Mouse (Mus musculus): ENCODE measurements around the gene Slc35b4. TPM values are rescaled to one million over a fixed set of nuclear protein-coding genes. Genes with fewer than 3 reads are reported as not detected.
A peak's percentile ranks its signal among the peaks of the same experiment; 100 is the strongest.

Gene Slc35b4
- total RNA-seq, 2 experiments from 2014 or later: 7.9 to 8.0 TPM

- DNase-seq (ENCODE audit: low spot score): no peak
Observed at GRCm38 (mm10) chr6:34171748-34172457, 5.0 kb downstream of the Slc35b4 start.

- DNase-seq (ENCODE audit: low spot score): no peak
Observed at GRCm38 (mm10) chr6:34170844-34171494, 5.9 kb downstream of the Slc35b4 start.

DNA sequence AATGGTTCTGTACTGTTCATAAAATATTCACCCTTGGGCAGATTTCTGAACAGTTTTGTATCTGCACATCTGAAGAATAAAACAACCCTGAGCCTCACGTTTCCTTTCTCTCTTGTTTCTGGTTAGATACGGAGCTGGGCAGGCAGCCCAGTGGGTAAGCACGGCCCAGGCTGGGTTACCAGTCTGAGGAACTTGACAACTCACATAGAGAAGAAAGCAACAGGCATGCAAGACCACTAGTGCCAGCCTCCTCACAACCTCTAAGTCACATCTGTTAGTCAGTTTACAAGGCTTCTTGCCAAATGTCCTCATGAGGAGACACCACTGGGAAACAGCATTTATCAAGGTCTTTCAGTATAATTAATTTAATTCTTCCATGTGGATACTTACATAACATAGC is 8.1 kb downstream of the Slc35b4 start:
- no peak for DNase-seq (ENCODE audit: low spot score)

DNA sequence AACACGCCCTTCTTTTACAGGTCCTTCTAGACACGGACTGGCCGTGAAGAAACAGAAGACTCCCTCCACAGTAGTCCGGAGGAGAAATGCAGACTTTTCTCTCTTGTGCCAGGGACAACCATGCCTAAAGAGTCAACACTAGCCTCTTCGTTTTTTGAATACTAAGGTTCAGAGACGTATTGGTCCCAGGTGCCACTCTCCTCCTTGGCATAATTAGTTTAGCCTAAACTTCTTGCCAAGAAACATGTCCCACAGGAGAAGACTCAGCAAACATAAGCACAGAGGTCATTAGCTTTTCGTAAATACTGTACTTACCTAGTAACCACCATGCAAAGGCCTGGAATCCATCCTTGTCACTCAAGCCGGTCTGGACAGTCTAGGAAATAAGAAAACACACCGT is 13.9 kb downstream of the Slc35b4 start:
- no peak for DNase-seq (ENCODE audit: low spot score)

DNA sequence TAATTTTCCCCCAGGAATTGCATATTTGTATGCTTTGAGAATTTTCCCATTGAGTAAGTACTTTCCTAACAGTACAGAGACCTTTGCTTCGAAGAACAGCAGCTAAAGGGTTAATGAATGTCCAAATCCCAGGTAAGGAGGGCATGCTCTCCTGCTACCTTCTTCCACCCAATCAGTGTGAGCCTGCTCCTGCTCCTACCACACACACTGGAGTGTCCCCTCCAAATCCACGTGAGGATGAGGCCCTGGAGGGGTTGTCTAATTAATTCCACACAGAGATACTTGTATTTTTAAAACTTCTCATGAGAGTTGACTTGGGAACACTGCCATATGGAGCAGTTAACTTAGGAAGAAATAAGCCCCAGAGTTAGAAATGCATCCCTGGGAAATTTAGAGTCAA is 14.3 kb downstream of the Slc35b4 start:
- DNase-seq (ENCODE audit: low spot score): no peak

DNA sequence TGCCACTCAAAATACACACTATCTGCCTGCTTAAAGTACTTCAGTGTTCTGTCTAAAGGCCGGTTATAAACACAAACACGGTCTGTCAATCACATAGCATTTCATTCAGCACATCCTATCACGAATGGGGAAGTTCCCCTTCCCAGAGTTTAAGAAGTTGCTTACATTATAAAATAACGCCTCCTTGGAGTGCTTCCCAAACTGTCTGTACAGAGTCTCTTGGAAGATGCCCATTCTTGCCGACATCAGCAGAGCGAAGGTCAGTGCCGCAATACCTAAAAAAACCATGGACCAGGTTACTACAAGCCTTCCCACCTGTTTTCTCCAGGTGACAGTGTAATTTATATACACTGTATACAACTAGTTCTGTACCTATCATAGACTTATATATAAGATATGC is 15.4 kb downstream of the Slc35b4 start:
- DNase-seq (ENCODE audit: low spot score): no peak

GRCm38 (mm10) chr6:34160816-34161310 is 16.0 kb downstream of the Slc35b4 start:
- no peak for DNase-seq (ENCODE audit: low spot score)

- DNase-seq (ENCODE audit: low spot score): no peak
Observed at GRCm38 (mm10) chr6:34159998-34160815, 16.7 kb downstream of the Slc35b4 start.

GRCm38 (mm10) chr6:34156841-34157748 is 19.8 kb downstream of the Slc35b4 start:
- DNase-seq (ENCODE audit: low spot score): no peak

GRCm38 (mm10) chr6:34156057-34156456 is 20.9 kb downstream of the Slc35b4 start:
- DNase-seq (ENCODE audit: low spot score): no peak

DNA sequence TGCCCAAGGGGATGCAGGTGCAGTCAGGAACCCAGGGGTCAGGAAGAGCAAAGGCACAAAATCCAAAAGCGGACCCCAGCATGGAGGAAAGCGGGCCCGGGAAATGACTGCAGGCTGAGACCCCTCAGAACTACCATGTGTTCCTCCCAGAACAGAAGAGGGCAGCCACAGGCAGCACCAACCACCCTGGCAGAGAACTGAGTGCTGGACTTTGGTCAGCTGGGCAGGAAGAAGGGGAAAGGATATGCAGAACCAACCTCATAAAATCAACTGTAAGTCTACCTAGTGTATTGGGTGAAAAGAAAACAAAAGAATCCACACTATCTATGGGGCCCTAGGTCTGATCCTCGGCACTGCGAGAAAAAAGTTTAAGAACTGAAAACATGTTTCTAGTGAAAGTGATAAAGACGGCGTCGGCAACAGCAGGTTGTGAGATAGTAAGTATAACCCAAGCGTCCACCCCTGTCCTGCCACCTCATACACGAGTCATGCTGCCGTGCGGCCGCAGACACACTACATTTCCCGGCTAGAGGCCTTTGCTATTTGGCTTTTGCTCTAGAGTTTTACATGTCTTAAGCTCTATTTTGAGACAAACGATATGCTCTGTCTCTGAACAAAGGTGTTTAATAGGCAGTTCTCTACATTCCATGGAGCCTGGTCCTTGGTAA is 21.6 kb downstream of the Slc35b4 start:
- DNase-seq (ENCODE audit: low spot score): no peak

DNA sequence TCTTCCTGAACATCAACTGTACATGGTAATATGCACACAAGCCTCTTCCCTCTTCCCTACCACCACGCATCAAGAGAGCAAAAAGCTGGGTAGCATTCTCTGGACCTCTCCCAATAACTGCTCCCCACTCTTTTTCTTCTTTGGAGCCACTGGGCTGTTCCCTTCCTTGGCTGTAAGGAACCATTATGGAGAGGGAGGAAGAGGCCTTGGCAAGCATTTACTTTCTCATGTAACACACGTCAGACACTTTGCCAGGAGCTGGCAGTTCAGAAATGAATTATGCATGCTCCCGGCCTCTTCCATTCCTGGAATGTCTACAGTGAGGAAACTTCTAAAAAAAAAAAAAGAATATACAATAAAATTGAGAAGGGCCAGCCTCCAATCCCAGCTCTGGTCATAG is 22.7 kb downstream of the Slc35b4 start:
- DNase-seq (ENCODE audit: low spot score): peak; percentile 35

- DNase-seq (ENCODE audit: low spot score): no peak
Observed at GRCm38 (mm10) chr6:34153069-34154052, 23.6 kb downstream of the Slc35b4 start.

DNA sequence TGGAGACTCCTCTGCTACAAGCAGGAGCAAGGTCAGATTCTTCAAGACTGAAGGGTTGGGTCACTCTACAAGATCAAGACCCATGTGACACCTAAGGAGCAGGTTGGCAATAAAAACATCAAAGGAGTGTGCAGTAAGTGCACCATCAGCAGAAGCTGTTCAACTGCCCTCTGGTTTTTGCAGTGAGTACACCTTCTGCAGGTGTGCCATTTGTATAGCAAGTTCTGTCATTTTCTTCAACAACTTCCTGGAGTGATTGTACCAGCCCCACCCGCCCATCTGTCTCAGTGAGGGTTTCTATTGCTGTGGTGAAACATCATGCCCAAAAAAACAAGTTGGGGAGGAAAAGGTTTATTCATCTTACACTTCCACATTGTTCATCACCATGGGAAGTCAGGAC is 27.1 kb downstream of the Slc35b4 start:
- DNase-seq (ENCODE audit: low spot score): no peak

DNA sequence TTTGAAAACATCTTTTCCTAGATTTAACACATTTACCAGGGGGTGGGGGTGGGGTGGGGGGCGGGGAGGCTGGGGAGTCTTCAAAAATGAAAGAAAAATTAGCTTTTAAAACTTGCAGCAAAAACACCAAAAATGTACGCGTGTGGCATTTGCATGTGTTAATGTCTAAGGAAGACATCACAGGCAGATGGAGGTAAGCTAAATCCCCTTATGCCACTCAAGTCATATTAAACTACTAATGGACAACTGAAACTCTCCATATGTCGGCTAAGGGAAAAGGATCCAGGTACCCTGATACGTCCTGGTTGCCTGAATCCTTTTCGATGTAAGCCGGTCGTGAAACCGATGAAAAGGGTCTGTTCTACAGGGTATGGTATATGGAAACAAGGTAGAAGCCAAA is 27.8 kb downstream of the Slc35b4 start:
- no peak for DNase-seq (ENCODE audit: low spot score)

- no peak for DNase-seq (ENCODE audit: low spot score)
Observed at GRCm38 (mm10) chr6:34148639-34149038, 28.3 kb downstream of the Slc35b4 start.

- no peak for DNase-seq (ENCODE audit: low spot score)
Observed at GRCm38 (mm10) chr6:34148021-34148420, 28.9 kb downstream of the Slc35b4 start.

- no peak for DNase-seq (ENCODE audit: low spot score)
Observed at GRCm38 (mm10) chr6:34146042-34146441, 30.9 kb downstream of the Slc35b4 start.

- DNase-seq (ENCODE audit: low spot score): no peak
Observed at GRCm38 (mm10) chr6:34142931-34143330, 34.0 kb downstream of the Slc35b4 start.

All from gastrocnemius, adult 18-20 months (tissue).